Mouse (Mus musculus): ENCODE data around the gene Pik3c2b. TPM values are rescaled to one million over a fixed set of nuclear protein-coding genes. Genes with fewer than 3 reads are reported as not detected.

Gene Pik3c2b
- polyA plus RNA-seq, 1 experiment from 2014 or later, result 16.3 TPM

- H3K4me1 ChIP-seq (ENCODE audit: control insufficient read depth, insufficient read depth, low read length), result peaks cover 3% of the 10 kb centered on the region; the same call in 1 of the 2 replicates
- no peak overlapping the region for H3K4me3 ChIP-seq (ENCODE audit: low read depth, low read length)
- 91% methylated on average over 8 of the region's 8 CpGs for WGBS
- ATAC-seq (ENCODE audit: low FRiP score) (no peak), DNase-seq (ENCODE audit: low spot score, missing footprints) (no peak)
- no peak overlapping the region for H3K4me2 ChIP-seq
- H3K9me3 ChIP-seq (ENCODE audit: control insufficient read depth, low read length), result no peaks in the 10 kb centered on the region
- H3K9ac ChIP-seq (ENCODE audit: low read length), result no peak overlapping the region
- peaks cover 34% of the 10 kb centered on the region for H3K36me3 ChIP-seq (ENCODE audit: control insufficient read depth, insufficient read depth, low read length)
- H3K27ac ChIP-seq (ENCODE audit: low read depth, low read length), result no peak overlapping the region
- no peaks in the 10 kb centered on the region for H3K27me3 ChIP-seq (ENCODE audit: control insufficient read depth, insufficient read depth, low read length)
Observed at GRCm38 (mm10) chr1:133091483-133091882, 46.0 kb downstream of the Pik3c2b start.

DNA sequence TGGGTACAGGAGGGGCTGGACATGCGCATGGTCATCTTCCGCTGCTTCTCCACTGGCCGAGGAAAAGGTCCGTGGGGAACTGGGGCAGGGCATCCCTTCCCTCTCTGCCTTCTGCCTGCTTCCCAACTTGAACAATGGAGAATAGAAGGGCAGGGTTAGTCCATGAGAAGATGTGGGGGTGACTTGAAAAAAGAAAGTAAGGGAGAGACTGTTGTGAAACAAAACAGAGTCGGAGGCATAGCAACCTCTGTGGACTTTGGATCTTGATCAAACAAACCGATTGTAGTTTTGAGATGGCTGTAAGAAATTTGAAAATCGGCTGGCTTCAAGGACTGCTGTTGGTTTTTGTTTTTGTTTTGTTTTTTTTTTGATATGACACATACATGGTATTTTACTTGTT is 48.3 kb downstream of the Pik3c2b start:
- ATAC-seq (ENCODE audit: low FRiP score) (no peak), DNase-seq (ENCODE audit: low spot score, missing footprints) (no peak)
- Histone ChIP-seq H3K9ac (ENCODE audit: low read length) (no peak overlapping the region), H3K4me3 (ENCODE audit: low read depth, low read length) (no peak overlapping the region), H3K9me3 (ENCODE audit: control insufficient read depth, low read length) (no peaks in the 10 kb centered on the region), H3K36me3 (ENCODE audit: control insufficient read depth, insufficient read depth, low read length) (peaks cover 38% of the 10 kb centered on the region), H3K4me2 (no peak overlapping the region), H3K4me1 (ENCODE audit: control insufficient read depth, insufficient read depth, low read length) (no peaks in the 10 kb centered on the region), H3K27ac (ENCODE audit: low read depth, low read length) (no peak overlapping the region), H3K27me3 (ENCODE audit: control insufficient read depth, insufficient read depth, low read length) (no peaks in the 10 kb centered on the region)
- 93% methylated on average over 7 of the region's 7 CpGs for WGBS

DNA sequence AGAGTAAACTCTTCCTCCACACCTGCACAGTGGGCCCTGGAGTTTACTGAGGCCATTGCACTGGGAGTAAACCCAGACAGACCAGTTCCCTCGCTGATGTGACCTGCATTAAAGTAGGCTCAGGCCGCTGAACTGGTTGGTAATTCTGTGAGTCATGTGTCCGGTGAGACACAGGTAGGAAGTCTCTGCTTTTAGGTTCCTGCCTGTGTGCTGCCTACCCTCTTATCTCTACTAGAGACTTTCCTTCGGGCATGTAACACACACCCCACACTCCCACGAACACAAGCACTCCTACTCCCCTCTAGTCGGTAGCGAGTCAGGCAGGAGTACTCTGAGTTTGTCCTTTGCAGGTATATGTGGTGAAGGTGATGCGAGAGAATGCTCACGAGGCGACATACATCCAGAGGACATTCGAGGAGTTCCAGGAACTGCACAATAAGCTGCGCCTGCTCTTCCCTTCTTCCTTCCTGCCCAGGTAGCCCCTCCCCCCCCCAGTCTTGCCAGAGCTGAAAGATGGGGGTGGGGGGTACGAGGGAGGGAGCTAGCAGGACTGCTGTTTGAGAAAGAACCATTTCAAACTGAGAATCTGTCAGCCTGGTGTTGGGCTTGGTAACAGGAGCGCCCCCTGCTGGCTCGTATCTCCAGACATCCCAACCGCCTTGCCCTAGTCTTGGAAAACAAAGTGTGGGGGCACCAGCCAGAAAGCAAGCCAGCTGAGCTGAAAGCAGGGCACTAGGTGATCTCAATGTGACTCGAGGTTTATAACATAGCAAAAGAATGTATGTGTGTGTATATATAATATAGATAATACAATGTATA is 55.7 kb downstream of the Pik3c2b start:
- DNase-seq (ENCODE audit: low spot score, missing footprints), result peak; percentile 95
- peak; percentile 62; the same call in 1 of the 2 replicates for ATAC-seq (ENCODE audit: low FRiP score)
- H3K36me3 ChIP-seq (ENCODE audit: control insufficient read depth, insufficient read depth, low read length), result peaks cover 28% of the 10 kb centered on the region

DNA sequence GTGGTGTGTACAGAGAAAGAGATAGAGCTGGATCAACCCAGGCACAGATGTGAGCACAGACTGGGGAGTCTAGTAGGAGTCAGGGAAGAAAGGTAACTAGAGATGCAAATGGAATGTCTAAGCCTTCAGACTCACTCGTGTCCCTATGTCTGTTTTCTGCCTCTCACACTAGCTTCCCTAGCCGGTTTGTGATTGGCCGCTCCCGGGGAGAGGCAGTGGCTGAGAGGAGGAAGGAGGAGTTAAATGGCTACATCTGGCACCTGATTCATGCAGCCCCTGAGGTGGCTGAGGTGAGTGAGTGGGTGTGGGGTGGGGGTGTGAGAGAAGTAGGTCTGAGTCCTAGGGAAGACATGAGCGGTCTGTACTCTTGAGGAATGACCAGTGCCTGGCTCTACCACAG is 56.6 kb downstream of the Pik3c2b start:
- DNase-seq (ENCODE audit: low spot score, missing footprints), result no peak
- 86% methylated on average over 5 of the region's 5 CpGs for WGBS
- H3K36me3 ChIP-seq (ENCODE audit: control insufficient read depth, insufficient read depth, low read length), result peaks cover 28% of the 10 kb centered on the region

More for the DNA sequence above, 55.7 kb downstream of the Pik3c2b start:
- Histone ChIP-seq H3K4me3 (ENCODE audit: low read depth, low read length) (no peak overlapping the region), H3K4me1 (ENCODE audit: control insufficient read depth, insufficient read depth, low read length) (no peaks in the 10 kb centered on the region), H3K9ac (ENCODE audit: low read length) (no peak overlapping the region), H3K4me2 (no peak overlapping the region), H3K9me3 (ENCODE audit: control insufficient read depth, low read length) (no peaks in the 10 kb centered on the region), H3K27me3 (ENCODE audit: control insufficient read depth, insufficient read depth, low read length) (no peaks in the 10 kb centered on the region), H3K27ac (ENCODE audit: low read depth, low read length) (no peak overlapping the region)
- 44% methylated on average over 17 of the region's 17 CpGs for WGBS

GRCm38 (mm10) chr1:133103315-133103714 is 57.8 kb downstream of the Pik3c2b start:
- 96% methylated on average over 7 of the region's 7 CpGs for WGBS
- H3K36me3 ChIP-seq (ENCODE audit: control insufficient read depth, insufficient read depth, low read length), result peaks cover 28% of the 10 kb centered on the region
- no peaks in the 10 kb centered on the region for H3K4me1 ChIP-seq (ENCODE audit: control insufficient read depth, insufficient read depth, low read length)
- no peak overlapping the region for H3K4me2 ChIP-seq
- H3K4me3 ChIP-seq (ENCODE audit: low read depth, low read length), result no peak overlapping the region
- H3K9me3 ChIP-seq (ENCODE audit: control insufficient read depth, low read length), result no peaks in the 10 kb centered on the region
- no peak overlapping the region for H3K27ac ChIP-seq (ENCODE audit: low read depth, low read length)
- no peaks in the 10 kb centered on the region for H3K27me3 ChIP-seq (ENCODE audit: control insufficient read depth, insufficient read depth, low read length)
- no peak for ATAC-seq (ENCODE audit: low FRiP score)
- DNase-seq (ENCODE audit: low spot score, missing footprints), result no peak
- no peak overlapping the region for H3K9ac ChIP-seq (ENCODE audit: low read length)

More for the DNA sequence above, 56.6 kb downstream of the Pik3c2b start:
- H3K4me3 ChIP-seq (ENCODE audit: low read depth, low read length), result no peak overlapping the region
- no peak overlapping the region for H3K9ac ChIP-seq (ENCODE audit: low read length)
- no peaks in the 10 kb centered on the region for H3K4me1 ChIP-seq (ENCODE audit: control insufficient read depth, insufficient read depth, low read length)
- H3K27me3 ChIP-seq (ENCODE audit: control insufficient read depth, insufficient read depth, low read length), result no peaks in the 10 kb centered on the region
- H3K9me3 ChIP-seq (ENCODE audit: control insufficient read depth, low read length), result no peaks in the 10 kb centered on the region
- H3K4me2 ChIP-seq, result no peak overlapping the region
- ATAC-seq (ENCODE audit: low FRiP score), result no peak
- no peak overlapping the region for H3K27ac ChIP-seq (ENCODE audit: low read depth, low read length)

DNA sequence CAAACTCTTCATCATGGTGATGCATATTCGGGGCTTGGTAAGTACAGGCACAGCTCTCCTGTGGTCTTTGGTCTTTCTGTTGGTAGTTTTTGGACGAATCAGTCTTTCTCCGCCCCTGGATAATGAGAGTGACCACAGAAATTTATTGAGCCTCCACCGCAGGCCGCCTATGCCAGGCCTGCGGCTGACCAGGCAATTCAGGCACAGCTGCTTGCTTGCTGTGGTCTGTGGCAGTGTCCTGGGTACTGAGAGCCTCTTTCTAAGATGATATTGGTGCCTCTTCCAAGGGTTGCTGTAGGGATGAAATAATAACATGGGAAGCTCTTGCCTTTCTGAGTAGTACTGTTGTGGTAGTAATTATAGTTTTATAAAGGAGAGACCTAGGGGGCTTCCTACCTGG is 58.4 kb downstream of the Pik3c2b start:
- H3K4me1 ChIP-seq (ENCODE audit: control insufficient read depth, insufficient read depth, low read length), result no peaks in the 10 kb centered on the region
- DNase-seq (ENCODE audit: low spot score, missing footprints), result no peak
- H3K4me3 ChIP-seq (ENCODE audit: low read depth, low read length), result no peak overlapping the region
- WGBS, result 95% methylated on average over 6 of the region's 6 CpGs
- no peaks in the 10 kb centered on the region for H3K27me3 ChIP-seq (ENCODE audit: control insufficient read depth, insufficient read depth, low read length)
- no peaks in the 10 kb centered on the region for H3K9me3 ChIP-seq (ENCODE audit: control insufficient read depth, low read length)
- H3K27ac ChIP-seq (ENCODE audit: low read depth, low read length), result no peak overlapping the region
- H3K9ac ChIP-seq (ENCODE audit: low read length), result no peak overlapping the region
- no peak for ATAC-seq (ENCODE audit: low FRiP score)
- no peak overlapping the region for H3K4me2 ChIP-seq
- peaks cover 23% of the 10 kb centered on the region for H3K36me3 ChIP-seq (ENCODE audit: control insufficient read depth, insufficient read depth, low read length)

GRCm38 (mm10) chr1:133116108-133116507 is 70.6 kb downstream of the Pik3c2b start:
- Histone ChIP-seq H3K27me3 (ENCODE audit: control insufficient read depth, insufficient read depth, low read length) (no peaks in the 10 kb centered on the region), H3K9ac (ENCODE audit: low read length) (no peak overlapping the region), H3K36me3 (ENCODE audit: control insufficient read depth, insufficient read depth, low read length) (no peaks in the 10 kb centered on the region), H3K4me3 (ENCODE audit: low read depth, low read length) (no peak overlapping the region), H3K4me1 (ENCODE audit: control insufficient read depth, insufficient read depth, low read length) (no peaks in the 10 kb centered on the region), H3K9me3 (ENCODE audit: control insufficient read depth, low read length) (no peaks in the 10 kb centered on the region), H3K4me2 (no peak overlapping the region), H3K27ac (ENCODE audit: low read depth, low read length) (no peak overlapping the region)
- DNase-seq (ENCODE audit: low spot score, missing footprints), result no peak
- ATAC-seq (ENCODE audit: low FRiP score), result no peak
- 93% methylated on average over 4 of the region's 4 CpGs for WGBS

DNA sequence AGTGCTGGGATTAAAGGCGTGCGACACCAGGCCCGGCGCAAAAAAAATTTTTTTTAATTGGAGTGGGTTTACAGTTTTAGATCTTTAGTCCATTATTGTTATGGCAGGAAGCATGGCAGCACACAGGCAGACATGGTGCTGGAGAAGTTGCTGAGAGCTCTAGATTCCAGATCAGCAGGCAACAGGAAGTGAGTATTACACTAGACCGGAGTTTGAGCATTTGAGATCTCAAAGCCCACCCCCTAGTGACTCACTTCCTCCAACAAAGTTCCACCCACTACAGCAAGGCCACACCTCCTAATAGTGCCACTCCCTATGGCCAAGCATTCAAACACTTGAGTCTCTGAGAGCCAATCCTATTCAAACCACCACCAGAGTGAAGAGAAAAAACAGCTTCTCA is 72.7 kb downstream of the Pik3c2b start:
- DNase-seq (ENCODE audit: low spot score, missing footprints), result no peak
- ATAC-seq (ENCODE audit: low FRiP score), result no peak
- H3K9me3 ChIP-seq (ENCODE audit: control insufficient read depth, low read length), result no peaks in the 10 kb centered on the region
- H3K4me1 ChIP-seq (ENCODE audit: control insufficient read depth, insufficient read depth, low read length), result no peaks in the 10 kb centered on the region
- no peak overlapping the region for H3K4me3 ChIP-seq (ENCODE audit: low read depth, low read length)
- no peak overlapping the region for H3K4me2 ChIP-seq
- no peaks in the 10 kb centered on the region for H3K27me3 ChIP-seq (ENCODE audit: control insufficient read depth, insufficient read depth, low read length)
- no peak overlapping the region for H3K9ac ChIP-seq (ENCODE audit: low read length)
- 93% methylated on average over 5 of the region's 5 CpGs for WGBS
- no peak overlapping the region for H3K27ac ChIP-seq (ENCODE audit: low read depth, low read length)
- no peaks in the 10 kb centered on the region for H3K36me3 ChIP-seq (ENCODE audit: control insufficient read depth, insufficient read depth, low read length)

DNA sequence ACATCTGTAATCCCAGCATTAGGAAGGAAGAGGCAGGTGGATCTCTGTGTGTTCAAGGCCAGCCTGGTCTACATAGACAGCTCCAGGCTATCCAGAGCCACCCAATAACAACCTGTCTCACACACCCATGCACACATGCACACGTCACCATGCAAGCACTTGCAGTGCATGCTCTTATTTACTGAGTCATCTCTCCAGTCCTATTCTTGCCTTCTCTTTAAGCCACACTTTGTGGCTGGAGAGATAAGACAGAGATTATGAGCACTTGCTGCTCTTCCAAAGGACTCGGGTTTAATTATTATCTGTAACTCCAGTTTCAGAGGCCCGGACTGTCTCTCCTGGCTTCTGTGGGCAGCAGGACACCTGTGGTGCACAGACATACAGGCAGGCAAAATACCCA is 73.4 kb downstream of the Pik3c2b start:
- H3K36me3 ChIP-seq (ENCODE audit: control insufficient read depth, insufficient read depth, low read length), result no peaks in the 10 kb centered on the region
- no peak overlapping the region for H3K4me2 ChIP-seq
- no peaks in the 10 kb centered on the region for H3K4me1 ChIP-seq (ENCODE audit: control insufficient read depth, insufficient read depth, low read length)
- H3K9me3 ChIP-seq (ENCODE audit: control insufficient read depth, low read length), result no peaks in the 10 kb centered on the region
- DNase-seq (ENCODE audit: low spot score, missing footprints), result no peak
- WGBS, result 85% methylated on average over 3 of the region's 3 CpGs
- no peak overlapping the region for H3K4me3 ChIP-seq (ENCODE audit: low read depth, low read length)
- ATAC-seq (ENCODE audit: low FRiP score), result no peak
- H3K9ac ChIP-seq (ENCODE audit: low read length), result no peak overlapping the region
- no peaks in the 10 kb centered on the region for H3K27me3 ChIP-seq (ENCODE audit: control insufficient read depth, insufficient read depth, low read length)
- H3K27ac ChIP-seq (ENCODE audit: low read depth, low read length), result no peak overlapping the region
